Mouse (Mus musculus) thymus, adult 2 months (tissue): ENCODE data around the gene Fmnl2.

Experiments used
- CTCF ChIP-seq: fragments of 200-500 bp; IDR thresholded peaks from 2 replicates; pipeline ENCODE4 v1.5.1; 2012; ENCODE audit warnings: mild to moderate bottlenecking, control low read depth, low read length, moderate library complexity, borderline replicate concordance; ENCODE audit not compliant: control insufficient read depth, poor library complexity, insufficient read depth; ENCODE audit errors: extremely low read depth
- POLR2A ChIP-seq: fragments of 200-500 bp; IDR thresholded peaks from 2 replicates; pipeline ENCODE4 v1.6.1; 2012; ENCODE audit warnings: mild to moderate bottlenecking, low read length, control low read depth, moderate library complexity; ENCODE audit not compliant: control insufficient read depth, poor library complexity, insufficient read depth; ENCODE audit errors: extremely low read depth

DNA sequence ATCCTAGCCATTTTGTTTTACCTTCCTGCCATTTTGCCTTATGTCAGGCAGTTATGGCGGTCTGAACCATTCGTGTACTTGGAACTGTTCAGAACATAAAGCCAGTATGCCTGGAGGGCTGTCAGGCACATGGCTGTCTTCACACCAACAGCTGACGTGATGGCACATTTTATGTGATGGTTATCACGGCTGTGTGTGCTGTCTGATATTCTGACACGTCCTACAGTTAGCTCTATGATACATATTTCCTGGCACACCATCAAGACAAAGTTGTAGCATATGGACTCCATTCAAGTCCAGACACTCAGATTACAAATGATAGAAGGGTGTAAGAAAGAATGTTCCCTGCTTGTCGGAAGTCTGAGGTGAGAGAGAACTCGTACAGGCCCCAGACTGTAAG is 248.4 kb downstream of the Fmnl2 start:
- TF ChIP-seq CTCF: no peak
- no peak for TF ChIP-seq POLR2A
